Mouse (Mus musculus): ENCODE data around the gene Numa1.
A peak's percentile ranks its signal among the peaks of the same experiment; 100 is the strongest.

The Numa1 gene

GRCm38 (mm10) chr7:101933751-101934240 is at the start of gene Numa1, which contains the start of gene Lrrc51:
Gene Numa1 (plus strand): TSS chr7:101934111.
Gene Lrrc51 (minus strand): TSS chr7:101933895.
- DNase-seq (ENCODE audit: low read depth, low spot score) = peak; percentile 97
- Histone ChIP-seq H3K27me3 (ENCODE audit: control insufficient read depth, insufficient read depth, low read length, poor library complexity, severe bottlenecking) (no peaks in the 10 kb centered on the region), H3K36me3 (ENCODE audit: control insufficient read depth, insufficient read depth, low read length, poor library complexity, severe bottlenecking) (no peaks in the 10 kb centered on the region)

- Histone ChIP-seq H3K36me3 (ENCODE audit: control insufficient read depth, insufficient read depth, low read length, poor library complexity, severe bottlenecking) (no peaks in the 10 kb centered on the region), H3K27me3 (ENCODE audit: control insufficient read depth, insufficient read depth, low read length, poor library complexity, severe bottlenecking) (no peaks in the 10 kb centered on the region)
- DNase-seq (ENCODE audit: low read depth, low spot score) = no peak
These were observed 49.8 kb upstream of the Numa1 start for GRCm38 (mm10) chr7:101884160-101884559.

DNA sequence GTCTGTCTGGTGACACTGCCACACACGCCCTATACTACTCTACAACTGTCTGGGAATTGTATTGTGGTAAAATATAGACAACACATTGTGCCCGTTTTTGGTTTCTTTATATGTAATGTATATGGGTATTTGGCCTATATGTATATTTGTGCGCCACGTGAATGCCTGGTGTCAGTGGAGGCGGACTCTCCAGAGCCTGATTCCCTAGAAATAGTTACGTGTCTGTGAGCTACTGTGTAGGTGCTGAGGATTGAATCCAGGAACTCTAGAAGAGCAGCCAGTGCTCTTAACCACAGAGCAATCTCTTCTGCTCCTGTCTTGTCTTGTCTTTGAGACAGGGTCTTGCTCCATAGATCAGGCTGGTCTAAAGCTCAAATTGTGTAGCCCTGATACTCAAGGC is 47.6 kb upstream of the Numa1 start:
- no peaks in the 10 kb centered on the region for H3K27me3 ChIP-seq (ENCODE audit: control insufficient read depth, insufficient read depth, low read length, poor library complexity, severe bottlenecking)
- H3K36me3 ChIP-seq (ENCODE audit: control insufficient read depth, insufficient read depth, low read length, poor library complexity, severe bottlenecking) = no peaks in the 10 kb centered on the region
- no peak for DNase-seq (ENCODE audit: low read depth, low spot score)

DNA sequence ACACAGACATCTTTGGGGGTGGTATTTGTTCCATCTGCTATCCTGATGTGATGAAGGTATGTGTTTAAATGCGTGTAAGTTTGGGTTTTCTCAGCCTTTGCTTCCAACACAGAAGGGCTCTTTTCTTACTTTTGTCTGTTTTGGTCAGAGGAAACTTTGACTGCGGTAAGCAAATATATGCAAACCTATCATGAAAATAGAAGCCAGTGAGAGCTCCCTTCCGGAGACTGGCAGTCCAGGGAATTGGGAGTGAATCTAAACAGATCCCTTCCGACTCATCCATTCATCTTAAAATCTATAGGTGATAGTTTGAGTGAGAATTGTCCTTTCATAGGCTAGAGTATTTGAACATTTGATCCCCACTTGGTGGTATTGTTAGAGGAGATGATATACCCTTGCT is 45.5 kb upstream of the Numa1 start:
- Histone ChIP-seq H3K27me3 (ENCODE audit: control insufficient read depth, insufficient read depth, low read length, poor library complexity, severe bottlenecking) (no peaks in the 10 kb centered on the region), H3K36me3 (ENCODE audit: control insufficient read depth, insufficient read depth, low read length, poor library complexity, severe bottlenecking) (no peaks in the 10 kb centered on the region)
- DNase-seq (ENCODE audit: low read depth, low spot score) = no peak

GRCm38 (mm10) chr7:101895695-101896094 is 38.2 kb upstream of the Numa1 start:
- Histone ChIP-seq H3K27me3 (ENCODE audit: control insufficient read depth, insufficient read depth, low read length, poor library complexity, severe bottlenecking) (no peaks in the 10 kb centered on the region), H3K36me3 (ENCODE audit: control insufficient read depth, insufficient read depth, low read length, poor library complexity, severe bottlenecking) (no peaks in the 10 kb centered on the region; the same call in 1 of the 2 replicates)
- DNase-seq (ENCODE audit: low read depth, low spot score) = no peak

DNA sequence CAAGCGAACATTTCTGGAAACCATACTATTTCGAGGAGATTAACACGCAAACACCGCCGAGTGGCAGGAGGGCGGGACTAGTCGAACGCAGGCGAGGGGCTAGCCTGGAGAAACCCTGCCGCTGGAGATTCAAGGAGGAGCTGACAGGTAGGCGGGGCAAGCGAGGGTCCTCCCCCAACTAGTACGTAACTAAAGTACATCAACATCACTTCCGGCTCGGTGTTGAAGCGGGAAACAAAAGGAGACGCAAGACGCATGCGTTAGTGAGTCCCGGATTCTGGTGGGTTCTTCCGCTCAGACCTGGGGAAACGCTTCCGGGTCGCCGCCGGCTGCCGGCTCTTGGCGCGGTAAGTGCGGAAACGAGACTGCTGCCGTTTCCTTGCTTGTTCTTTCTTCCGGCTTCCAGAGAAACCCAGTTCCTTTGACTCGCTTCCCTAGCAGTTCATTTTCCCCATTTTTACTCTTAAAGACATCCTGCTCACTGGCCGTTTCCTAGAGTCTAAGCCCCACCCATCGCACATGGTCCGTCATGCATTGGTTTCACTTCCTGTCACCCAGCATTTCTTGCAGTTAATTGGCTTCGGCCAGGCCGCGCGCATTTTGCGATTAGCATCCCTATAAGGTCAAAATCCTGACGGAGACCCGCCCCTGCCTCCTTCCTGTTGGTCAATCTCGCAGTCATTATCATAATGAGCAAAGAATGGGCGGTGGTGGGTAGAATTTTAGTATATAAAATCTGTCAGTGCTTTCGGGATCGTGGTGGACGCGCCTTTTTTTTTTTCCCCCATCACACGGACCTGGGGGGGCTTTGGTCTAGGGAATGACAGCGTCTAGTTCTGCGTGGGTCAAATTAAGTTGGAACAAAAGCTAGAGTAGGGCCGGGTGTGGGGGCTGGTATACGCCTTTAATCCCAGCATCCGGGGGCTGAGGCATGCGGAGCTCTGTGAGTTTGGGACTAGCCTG is 37.5 kb upstream of the Numa1 start:
- H3K36me3 ChIP-seq (ENCODE audit: control insufficient read depth, insufficient read depth, low read length, poor library complexity, severe bottlenecking) = no peaks in the 10 kb centered on the region; the same call in 1 of the 2 replicates
- H3K27me3 ChIP-seq (ENCODE audit: control insufficient read depth, insufficient read depth, low read length, poor library complexity, severe bottlenecking) = no peaks in the 10 kb centered on the region
- peak; percentile 99 for DNase-seq (ENCODE audit: low read depth, low spot score)

GRCm38 (mm10) chr7:101900331-101901097 is 33.4 kb upstream of the Numa1 start:
- Histone ChIP-seq H3K36me3 (ENCODE audit: control insufficient read depth, insufficient read depth, low read length, poor library complexity, severe bottlenecking) (no peaks in the 10 kb centered on the region; the same call in 1 of the 2 replicates), H3K27me3 (ENCODE audit: control insufficient read depth, insufficient read depth, low read length, poor library complexity, severe bottlenecking) (no peaks in the 10 kb centered on the region)
- no peak for DNase-seq (ENCODE audit: low read depth, low spot score)

- DNase-seq (ENCODE audit: low read depth, low spot score) = no peak
- Histone ChIP-seq H3K36me3 (ENCODE audit: control insufficient read depth, insufficient read depth, low read length, poor library complexity, severe bottlenecking) (no peaks in the 10 kb centered on the region; the same call in 1 of the 2 replicates), H3K27me3 (ENCODE audit: control insufficient read depth, insufficient read depth, low read length, poor library complexity, severe bottlenecking) (no peaks in the 10 kb centered on the region)
These were observed 31.9 kb upstream of the Numa1 start for GRCm38 (mm10) chr7:101901969-101902368.

- Histone ChIP-seq H3K36me3 (ENCODE audit: control insufficient read depth, insufficient read depth, low read length, poor library complexity, severe bottlenecking) (no peaks in the 10 kb centered on the region; the same call in 1 of the 2 replicates), H3K27me3 (ENCODE audit: control insufficient read depth, insufficient read depth, low read length, poor library complexity, severe bottlenecking) (no peaks in the 10 kb centered on the region)
- no peak for DNase-seq (ENCODE audit: low read depth, low spot score)
These were observed 31.1 kb upstream of the Numa1 start for GRCm38 (mm10) chr7:101902846-101903245.

GRCm38 (mm10) chr7:101905561-101906286 is 28.2 kb upstream of the Numa1 start, which contains the start of gene Lamtor1:
Gene Lamtor1 (plus strand): TSS chr7:101905904.
- Histone ChIP-seq H3K36me3 (ENCODE audit: control insufficient read depth, insufficient read depth, low read length, poor library complexity, severe bottlenecking) (0 out of 2 replicates have a peak, but pooled peaks cover 3% of the 10 kb centered on the region), H3K27me3 (ENCODE audit: control insufficient read depth, insufficient read depth, low read length, poor library complexity, severe bottlenecking) (no peaks in the 10 kb centered on the region)
- peak; percentile 99 for DNase-seq (ENCODE audit: low read depth, low spot score)

DNA sequence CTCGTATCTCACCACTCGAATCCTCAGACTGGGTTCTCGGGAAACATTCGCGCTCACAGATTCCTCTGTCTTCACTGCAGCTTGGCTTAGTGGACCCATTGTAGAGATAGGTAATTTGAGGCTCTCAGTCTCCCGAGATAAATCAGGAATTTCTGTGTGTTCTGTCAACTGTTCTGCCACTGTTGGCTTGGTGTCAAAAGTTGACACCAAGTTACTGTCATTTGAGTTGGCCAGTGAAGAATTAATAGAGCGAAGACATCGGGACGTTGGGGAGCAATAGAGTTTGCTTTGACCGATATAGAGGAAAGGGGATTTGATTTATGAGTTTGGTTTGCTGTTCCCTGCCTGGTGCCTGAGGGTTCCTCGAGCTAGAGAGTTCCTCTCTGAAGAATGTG is 27.6 kb upstream of the Numa1 start, which contains the start of gene Tomt:
TSS of gene Tomt (minus strand) at position 73 of the 395 bp plus-strand sequence.
- Histone ChIP-seq H3K36me3 (ENCODE audit: control insufficient read depth, insufficient read depth, low read length, poor library complexity, severe bottlenecking) (0 out of 2 replicates have a peak, but pooled peaks cover 3% of the 10 kb centered on the region), H3K27me3 (ENCODE audit: control insufficient read depth, insufficient read depth, low read length, poor library complexity, severe bottlenecking) (no peaks in the 10 kb centered on the region)
- no peak for DNase-seq (ENCODE audit: low read depth, low spot score)

DNA sequence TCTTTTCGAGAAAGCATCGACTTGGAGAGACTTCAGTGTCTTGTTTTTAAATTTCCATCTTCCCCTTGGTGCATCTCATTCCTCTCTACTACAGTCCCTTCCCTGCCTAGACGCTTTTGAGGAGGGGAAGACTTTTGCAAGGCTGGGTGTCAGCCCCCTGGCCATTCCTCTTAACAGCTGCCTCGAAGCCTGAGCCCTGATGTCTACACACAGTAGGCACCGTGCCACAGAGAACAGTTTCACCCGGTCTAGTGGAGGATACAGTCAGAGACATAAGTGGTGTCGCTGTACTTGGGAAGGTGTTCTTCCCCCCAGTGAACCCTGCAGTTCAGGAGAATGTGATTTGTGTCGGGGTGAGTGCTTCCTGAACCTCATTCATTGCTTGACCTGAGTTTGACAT is 27.2 kb upstream of the Numa1 start:
- peaks cover 3% of the 10 kb centered on the region; the same call in 1 of the 2 replicates for H3K36me3 ChIP-seq (ENCODE audit: control insufficient read depth, insufficient read depth, low read length, poor library complexity, severe bottlenecking)
- no peaks in the 10 kb centered on the region for H3K27me3 ChIP-seq (ENCODE audit: control insufficient read depth, insufficient read depth, low read length, poor library complexity, severe bottlenecking)
- peak; percentile 45 for DNase-seq (ENCODE audit: low read depth, low spot score)

GRCm38 (mm10) chr7:101908367-101908766 is 25.5 kb upstream of the Numa1 start:
- peaks cover 3% of the 10 kb centered on the region for H3K36me3 ChIP-seq (ENCODE audit: control insufficient read depth, insufficient read depth, low read length, poor library complexity, severe bottlenecking)
- no peak for DNase-seq (ENCODE audit: low read depth, low spot score)
- H3K27me3 ChIP-seq (ENCODE audit: control insufficient read depth, insufficient read depth, low read length, poor library complexity, severe bottlenecking) = no peaks in the 10 kb centered on the region

- Histone ChIP-seq H3K27me3 (ENCODE audit: control insufficient read depth, insufficient read depth, low read length, poor library complexity, severe bottlenecking) (no peaks in the 10 kb centered on the region), H3K36me3 (ENCODE audit: control insufficient read depth, insufficient read depth, low read length, poor library complexity, severe bottlenecking) (peaks cover 3% of the 10 kb centered on the region)
- DNase-seq (ENCODE audit: low read depth, low spot score) = no peak
These were observed 23.8 kb upstream of the Numa1 start for GRCm38 (mm10) chr7:101910138-101910537.
